Mouse (Mus musculus) embryonic stem cell, embryonic (primary cell): Measurements from ENCODE around the gene AC140267.1.

Source experiments
- CTCF ChIA-PET, 4 experiments: fragments of 300-600 bp in 2 of 4; fragments of 350-600 bp in 2 of 4; sonication (Branson Sonifier 250); formaldehyde crosslinking; loops; one replicate each; lab custom pipeline; 2022; ENCODE audit warnings: inconsistent platforms in 2 of 4; lab: Charles Lee
- POLR2A ChIA-PET, 4 experiments: fragments of 300-600 bp in 2 of 4; fragments of 350-600 bp in 2 of 4; sonication (Branson Sonifier 250); formaldehyde crosslinking; loops; one replicate each; lab custom pipeline; 2022; ENCODE audit warnings: antibody characterized with exemption in 4 of 4, inconsistent platforms in 1 of 4; lab: Charles Lee

AC140267.1 gene

GRCm38 (mm10) chr15:80235535-80235934 lies at the start of gene AC140267.1:
Gene AC140267.1, plus strand, starts transcription at chr15:80235835.
- POLR2A ChIA-PET = interaction anchor here in 3 of 4 experiments (0.6 to 14.1 kb wide), 18 partner anchors 9 to 1864 kb away, joined by 3 to 439 read pairs (median 4); partner anchors contain the start of genes Atf4 (in 3 of the 3) and Rps19bp1 (in 2 of the 3)
- CTCF ChIA-PET = interaction anchor here in 3 of 4 experiments (0.6 to 1.3 kb wide), 5 partner anchors 10 to 225 kb away, joined by 3 to 6 read pairs (median 4); partner anchors contain the start of gene Atf4 (in 1 of the 3)

- ChIA-PET CTCF (no interaction called here), POLR2A (interaction anchor here in 2 of 4 experiments (0.7 to 1.1 kb wide), 2 partner anchors 9 to 92 kb away, joined by 3 to 4 read pairs; no protein-coding TSS in a partner anchor)
Measured at GRCm38 (mm10) chr15:80188927-80189326, 46.7 kb upstream of the AC140267.1 start.

- ChIA-PET CTCF (interaction anchor here in 1 of 4 experiments (0.6 kb wide), 1 partner anchor 127 kb away, joined by 9 read pairs; no protein-coding TSS in a partner anchor), POLR2A (interaction anchor here in 3 of 4 experiments (0.5 to 2.8 kb wide), 10 partner anchors 9 to 1339 kb away, joined by 3 to 10 read pairs (median 4); partner anchors contain the start of gene Mief1 (in 1 of the 3))
Measured at GRCm38 (mm10) chr15:80190075-80190474, 45.6 kb upstream of the AC140267.1 start.

GRCm38 (mm10) chr15:80191585-80192245 lies 43.9 kb upstream of the AC140267.1 start:
- ChIA-PET CTCF (interaction anchor here in 3 of 4 experiments (0.6 to 1.4 kb wide), 6 partner anchors 13 to 840 kb away, joined by 3 to 4 read pairs (median 3); no protein-coding TSS in a partner anchor), POLR2A (interaction anchor here in 3 of 4 experiments (0.6 to 3.3 kb wide), 33 partner anchors 8 to 417 kb away, joined by 3 to 20 read pairs (median 4); partner anchors contain the start of genes Atf4 (in 2 of the 3), Mief1 (in 2 of the 3), Rps19bp1 (in 1 of the 3) and Tab1 (in 1 of the 3))

- CTCF ChIA-PET = interaction anchor here in 3 of 4 experiments (0.6 to 0.9 kb wide), 5 partner anchors 14 to 839 kb away, joined by 3 to 9 read pairs (median 3); no protein-coding TSS in a partner anchor
- POLR2A ChIA-PET = interaction anchor here (0.6 to 3.3 kb wide), 30 partner anchors 10 to 530 kb away, joined by 3 to 20 read pairs (median 4); partner anchors contain the start of genes Atf4 (in 2 of the 4), Cbx7 (in 1 of the 4), Mief1 (in 1 of the 4) and Rps19bp1 (in 1 of the 4)
Measured at GRCm38 (mm10) chr15:80192246-80192585, 43.4 kb upstream of the AC140267.1 start.

GRCm38 (mm10) chr15:80192847-80193246 lies 42.8 kb upstream of the AC140267.1 start:
- ChIA-PET POLR2A (interaction anchor here (0.6 to 3.3 kb wide), 25 partner anchors 8 to 529 kb away, joined by 3 to 20 read pairs (median 4); partner anchors contain the start of genes Atf4 (in 2 of the 4), Cbx7 (in 1 of the 4), Mief1 (in 1 of the 4) and Rps19bp1 (in 1 of the 4)), CTCF (interaction anchor here in 3 of 4 experiments (0.6 to 0.9 kb wide), 5 partner anchors 16 to 1634 kb away, joined by 3 to 9 read pairs (median 3); no protein-coding TSS in a partner anchor)

GRCm38 (mm10) chr15:80199556-80199955 lies 36.1 kb upstream of the AC140267.1 start:
- ChIA-PET CTCF (interaction anchor here in 1 of 4 experiments (1.3 kb wide), 1 partner anchor 17 kb away, joined by 4 read pairs; no protein-coding TSS in a partner anchor), POLR2A (interaction anchor here in 3 of 4 experiments (0.8 to 1.7 kb wide), 11 partner anchors 8 to 57 kb away, joined by 3 to 7 read pairs (median 3); partner anchors contain the start of gene Atf4 (in 1 of the 3))

GRCm38 (mm10) chr15:80202111-80202775 lies 33.4 kb upstream of the AC140267.1 start:
- CTCF ChIA-PET = interaction anchor here in 2 of 4 experiments (0.6 to 0.7 kb wide), 2 partner anchors 138 to 1724 kb away, joined by 9 to 14 read pairs; no protein-coding TSS in a partner anchor

GRCm38 (mm10) chr15:80203406-80203805 lies 32.2 kb upstream of the AC140267.1 start:
- ChIA-PET CTCF (interaction anchor here in 2 of 4 experiments (1.1 to 1.9 kb wide), 5 partner anchors 13 to 97 kb away, joined by 3 to 14 read pairs (median 4); no protein-coding TSS in a partner anchor), POLR2A (interaction anchor here (0.6 to 4.2 kb wide), 22 partner anchors 8 to 257 kb away, joined by 3 to 20 read pairs (median 4); partner anchors contain the start of genes Mief1 (in 2 of the 4), Atf4 (in 1 of the 4) and Rps19bp1 (in 1 of the 4))

More at GRCm38 (mm10) chr15:80202111-80202775, 33.4 kb upstream of the AC140267.1 start:
- POLR2A ChIA-PET = interaction anchor here in 3 of 4 experiments (0.6 to 4.2 kb wide), 10 partner anchors 9 to 119 kb away, joined by 3 to 20 read pairs (median 4); no protein-coding TSS in a partner anchor

GRCm38 (mm10) chr15:80206057-80206565 lies 29.5 kb upstream of the AC140267.1 start:
- ChIA-PET CTCF (interaction anchor here in 2 of 4 experiments (0.5 to 1.3 kb wide), 3 partner anchors 11 to 279 kb away, joined by 3 read pairs; no protein-coding TSS in a partner anchor), POLR2A (interaction anchor here in 2 of 4 experiments (0.8 to 4.2 kb wide), 9 partner anchors 13 to 100 kb away, joined by 3 to 20 read pairs (median 3); partner anchors contain the start of genes Atf4 (in 1 of the 2), Mgat3 (in 1 of the 2) and Mief1 (in 1 of the 2))

GRCm38 (mm10) chr15:80208446-80208845 lies 27.2 kb upstream of the AC140267.1 start:
- POLR2A ChIA-PET = interaction anchor here in 3 of 4 experiments (0.6 to 3.3 kb wide), 13 partner anchors 10 to 343 kb away, joined by 3 to 10 read pairs (median 4); partner anchors contain the start of genes Atf4 (in 1 of the 3), Mief1 (in 1 of the 3) and Rps19bp1 (in 1 of the 3)
- CTCF ChIA-PET = interaction anchor here in 2 of 4 experiments (0.7 to 1.0 kb wide), 4 partner anchors 8 to 190 kb away, joined by 3 to 4 read pairs (median 4); no protein-coding TSS in a partner anchor

- ChIA-PET POLR2A (interaction anchor here in 3 of 4 experiments (1.0 to 9.2 kb wide), 6 partner anchors 10 to 45 kb away, joined by 3 to 167 read pairs (median 6); partner anchors contain the start of genes Atf4 (in 2 of the 3) and Mgat3 (in 1 of the 3)), CTCF (interaction anchor here in 3 of 4 experiments (0.5 to 1.0 kb wide), 5 partner anchors 12 to 801 kb away, joined by 3 to 9 read pairs (median 3); no protein-coding TSS in a partner anchor)
Measured at GRCm38 (mm10) chr15:80213688-80214087, 21.9 kb upstream of the AC140267.1 start.

GRCm38 (mm10) chr15:80215716-80216479 lies 19.7 kb upstream of the AC140267.1 start:
- POLR2A ChIA-PET = interaction anchor here in 3 of 4 experiments (0.5 to 9.2 kb wide), 30 partner anchors 8 to 1753 kb away, joined by 3 to 167 read pairs (median 4); partner anchors contain the start of genes Atf4 (in 3 of the 3), Mief1 (in 2 of the 3), AC140267.1 (in 1 of the 3) and Mgat3 (in 1 of the 3)
- CTCF ChIA-PET = interaction anchor here (0.6 to 2.4 kb wide), 38 partner anchors 8 to 1492 kb away, joined by 3 to 27 read pairs (median 4); partner anchors contain the start of genes Mief1 (in 2 of the 4), Atf4 (in 1 of the 4), Rps19bp1 (in 1 of the 4) and Tnrc6b (in 1 of the 4)

- ChIA-PET POLR2A (interaction anchor here in 3 of 4 experiments (0.7 to 9.2 kb wide), 25 partner anchors 8 to 145 kb away, joined by 3 to 167 read pairs (median 4); partner anchors contain the start of genes Atf4 (in 3 of the 3), AC140267.1 (in 1 of the 3), Mgat3 (in 1 of the 3) and Mief1 (in 1 of the 3)), CTCF (interaction anchor here (0.7 to 2.4 kb wide), 33 partner anchors 8 to 1491 kb away, joined by 3 to 27 read pairs (median 4); partner anchors contain the start of genes Mief1 (in 2 of the 4), Atf4 (in 1 of the 4) and Rps19bp1 (in 1 of the 4))
Measured at GRCm38 (mm10) chr15:80216480-80216820, 19.2 kb upstream of the AC140267.1 start.

- ChIA-PET CTCF (interaction anchor here (0.6 to 1.3 kb wide), 7 partner anchors 12 to 125 kb away, joined by 3 to 4 read pairs (median 3); no protein-coding TSS in a partner anchor), POLR2A (interaction anchor here in 3 of 4 experiments (0.6 to 9.2 kb wide), 17 partner anchors 9 to 1799 kb away, joined by 3 to 167 read pairs (median 6); partner anchors contain the start of genes Atf4 (in 3 of the 3), Mgat3 (in 1 of the 3), Mief1 (in 1 of the 3) and Syngr1 (in 1 of the 3))
Measured at GRCm38 (mm10) chr15:80217476-80217875, 18.2 kb upstream of the AC140267.1 start.
